Mouse (Mus musculus): ENCODE data around the gene Kazald1.
A peak's percentile ranks its signal among the peaks of the same experiment; 100 is the strongest.

The Kazald1 gene

GRCm38 (mm10) chr19:45076586-45077510 lies 1.8 kb downstream of the Kazald1 start:
- peak; percentile 26 for DNase-seq (ENCODE audit: low spot score in 2 of 2)

GRCm38 (mm10) chr19:45077742-45078645 lies 3.0 kb downstream of the Kazald1 start:
- no peak for DNase-seq (ENCODE audit: low spot score in 2 of 2)

GRCm38 (mm10) chr19:45078971-45079764 lies 4.1 kb downstream of the Kazald1 start:
- no peak for DNase-seq (ENCODE audit: low spot score in 2 of 2)

GRCm38 (mm10) chr19:45079769-45080515 lies 4.9 kb downstream of the Kazald1 start:
- peak in 1 of 2 experiments; percentile 26 for DNase-seq (ENCODE audit: low spot score in 2 of 2)

GRCm38 (mm10) chr19:45080711-45081110 lies 5.7 kb downstream of the Kazald1 start:
- no peak for DNase-seq (ENCODE audit: low spot score in 2 of 2)

- DNase-seq (ENCODE audit: low spot score in 2 of 2): peak; percentile 45 to 70
Measured at GRCm38 (mm10) chr19:45081279-45081678, 6.2 kb downstream of the Kazald1 start.

GRCm38 (mm10) chr19:45081841-45082550 lies 7.0 kb downstream of the Kazald1 start:
- peak in 1 of 2 experiments; percentile 47 for DNase-seq (ENCODE audit: low spot score in 2 of 2)

- no peak for DNase-seq (ENCODE audit: low spot score in 2 of 2)
Measured at GRCm38 (mm10) chr19:45097868-45098267, 22.8 kb downstream of the Kazald1 start.

GRCm38 (mm10) chr19:45100486-45101270 lies 25.6 kb downstream of the Kazald1 start:
- no peak for DNase-seq (ENCODE audit: low spot score in 2 of 2)

- no peak for DNase-seq (ENCODE audit: low spot score in 2 of 2)
Measured at GRCm38 (mm10) chr19:45105591-45105990, 30.6 kb downstream of the Kazald1 start.

GRCm38 (mm10) chr19:45106689-45107088 lies 31.6 kb downstream of the Kazald1 start:
- DNase-seq (ENCODE audit: low spot score in 2 of 2): no peak

GRCm38 (mm10) chr19:45110681-45111080 lies 35.6 kb downstream of the Kazald1 start:
- no peak for DNase-seq (ENCODE audit: low spot score in 2 of 2)

GRCm38 (mm10) chr19:45112444-45112843 lies 37.4 kb downstream of the Kazald1 start:
- DNase-seq (ENCODE audit: low spot score in 2 of 2): no peak

- no peak for DNase-seq (ENCODE audit: low spot score in 2 of 2)
Measured at GRCm38 (mm10) chr19:45113791-45114460, 38.9 kb downstream of the Kazald1 start.

- no peak for DNase-seq (ENCODE audit: low spot score in 2 of 2)
Measured at GRCm38 (mm10) chr19:45114772-45115171, 39.7 kb downstream of the Kazald1 start.

- DNase-seq (ENCODE audit: low spot score in 2 of 2): no peak
Measured at GRCm38 (mm10) chr19:45116798-45117197, 41.8 kb downstream of the Kazald1 start.

Data from spleen, postnatal 14 days (tissue).